Mouse (Mus musculus) liver, embryonic 15.5 days (tissue): ENCODE measurements around the gene Nop14. TPM values are rescaled to one million over a fixed set of nuclear protein-coding genes. Genes with fewer than 3 reads are reported as not detected.

Experiments used
- polyA plus RNA-seq: library from polyadenylated mRNA; unstranded; fragments of >200 nt; fragmentation: Nextera tagmentation; extraction: Ambion mirVana; gene quantifications from 2 replicates; pipeline ENCODE4 v1.2.1, GENCODE M21; 2015

The Nop14 gene
- polyA plus RNA-seq, 1 experiment from 2014 or later = 11.3 TPM

Other genes starting within 250 kb of the Nop14 start
- gene Tnip2, start 146.2 kb downstream of the Nop14 start, polyA plus RNA-seq = 5.5 and 5.9 TPM in 2 replicates
- 3.7 and 5.5 TPM in 2 replicates for gene Sh3bp2, start 134.3 kb downstream of the Nop14 start, polyA plus RNA-seq
- gene Add1, start 86.5 kb downstream of the Nop14 start, polyA plus RNA-seq = 135 and 144 TPM in 2 replicates
- 50.6 and 51.1 TPM in 2 replicates for gene Mfsd10, start 22.9 kb downstream of the Nop14 start, polyA plus RNA-seq
- gene Grk4, start 231 bp upstream of the Nop14 start, polyA plus RNA-seq = 0.48 and 0.67 TPM in 2 replicates
- gene Htt, start 101.6 kb upstream of the Nop14 start, polyA plus RNA-seq = 4.8 and 6.1 TPM in 2 replicates
- 0.10 and 0.30 TPM in 2 replicates for gene Msantd1, start 247.9 kb upstream of the Nop14 start, polyA plus RNA-seq